Mouse (Mus musculus): ENCODE data around the gene Rab35. TPM values are rescaled to one million over a fixed set of nuclear protein-coding genes. Genes with fewer than 3 reads are reported as not detected.

Gene Rab35
- polyA plus RNA-seq, 1 experiment from 2014 or later, result 20.1 TPM

DNA sequence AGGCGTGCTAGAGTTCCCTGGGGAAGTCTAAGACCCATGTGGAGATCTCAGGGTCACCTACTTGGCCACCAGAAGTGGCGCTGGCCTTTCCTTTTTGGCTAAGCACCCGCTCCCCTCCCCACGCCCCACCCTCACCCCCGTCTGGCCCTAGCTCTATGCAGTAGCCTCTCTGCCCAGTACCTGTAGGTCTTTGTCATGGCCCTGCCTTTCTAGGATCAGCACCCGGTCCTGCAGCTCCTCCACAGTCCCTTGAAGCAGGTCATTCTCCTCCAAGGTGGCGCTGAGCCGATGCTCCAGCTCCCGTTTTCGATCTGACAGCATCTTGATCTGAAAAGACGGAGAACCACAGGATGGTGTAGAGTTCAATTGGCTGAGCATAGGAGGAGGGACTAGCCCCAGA is 38.3 kb downstream of the Rab35 start:
- ATAC-seq (ENCODE audit: low FRiP score, low read depth), result no peak
- 90% methylated on average over 11 of the region's 11 CpGs for WGBS
- Histone ChIP-seq H3K4me3 (no peak overlapping the region), H3K36me3 (peaks cover 16% of the 10 kb centered on the region), H3K9ac (no peak overlapping the region), H3K4me1 (replicated peaks) (peaks cover 14% of the 10 kb centered on the region), H3K27me3 (no peaks in the 10 kb centered on the region), H3K27ac (replicated peaks) (no peak overlapping the region), H3K4me2 (no peak overlapping the region), H3K9me3 (no peaks in the 10 kb centered on the region)

DNA sequence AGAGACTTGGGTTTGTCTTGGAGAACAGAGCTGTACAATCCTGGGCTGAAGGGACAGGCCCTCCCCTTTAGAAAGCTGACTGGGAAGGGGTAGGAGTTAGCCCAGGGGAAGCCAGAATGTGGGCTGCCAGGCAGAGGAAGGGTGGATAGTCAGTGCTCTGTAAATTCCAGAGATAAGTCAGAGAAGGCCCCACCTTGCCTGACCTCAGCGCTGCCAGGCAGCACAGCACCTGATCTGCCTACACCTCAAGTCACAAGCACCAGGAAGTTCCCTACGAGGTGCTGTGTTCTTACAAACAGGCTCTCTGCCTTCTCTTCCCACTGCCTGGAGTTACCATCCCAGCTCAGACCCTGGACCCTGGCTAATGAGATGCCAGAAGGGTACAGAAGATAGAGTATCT is 38.7 kb downstream of the Rab35 start:
- Histone ChIP-seq H3K4me3 (no peak overlapping the region), H3K9ac (no peak overlapping the region), H3K4me1 (replicated peaks) (peaks cover 13% of the 10 kb centered on the region), H3K27me3 (no peaks in the 10 kb centered on the region), H3K4me2 (no peak overlapping the region), H3K9me3 (no peaks in the 10 kb centered on the region), H3K27ac (replicated peaks) (no peak overlapping the region), H3K36me3 (peaks cover 16% of the 10 kb centered on the region)
- WGBS, result 86% methylated on average over 2 of the region's 2 CpGs
- no peak for ATAC-seq (ENCODE audit: low FRiP score, low read depth)

DNA sequence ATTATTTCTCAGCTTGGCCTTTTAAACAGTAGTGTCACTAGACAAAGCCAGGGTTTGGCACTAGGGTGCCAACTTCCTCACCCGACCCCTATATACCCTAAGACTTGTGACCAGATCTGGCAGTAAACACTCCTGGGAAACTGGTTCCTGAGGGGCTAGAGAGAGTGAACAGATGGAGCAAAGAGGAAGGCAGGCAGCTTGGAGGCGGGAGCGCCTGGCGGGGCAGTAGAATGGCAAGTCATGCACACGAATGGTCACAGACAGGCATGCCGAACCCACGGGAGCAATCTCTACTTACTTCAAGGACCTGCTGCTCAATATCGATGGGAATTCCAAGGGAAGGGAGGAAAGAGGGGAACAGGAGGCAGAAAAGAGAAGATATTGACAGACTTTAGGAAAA is 40.1 kb downstream of the Rab35 start:
- H3K27ac ChIP-seq (replicated peaks), result no peak overlapping the region
- no peak overlapping the region for H3K4me2 ChIP-seq
- H3K4me1 ChIP-seq (replicated peaks), result no peaks in the 10 kb centered on the region
- no peak overlapping the region for H3K9ac ChIP-seq
- no peaks in the 10 kb centered on the region for H3K27me3 ChIP-seq
- no peak overlapping the region for H3K4me3 ChIP-seq
- ATAC-seq (ENCODE audit: low FRiP score, low read depth), result no peak
- WGBS, result 74% methylated on average over 8 of the region's 8 CpGs
- H3K9me3 ChIP-seq, result no peaks in the 10 kb centered on the region
- H3K36me3 ChIP-seq, result peaks cover 16% of the 10 kb centered on the region

DNA sequence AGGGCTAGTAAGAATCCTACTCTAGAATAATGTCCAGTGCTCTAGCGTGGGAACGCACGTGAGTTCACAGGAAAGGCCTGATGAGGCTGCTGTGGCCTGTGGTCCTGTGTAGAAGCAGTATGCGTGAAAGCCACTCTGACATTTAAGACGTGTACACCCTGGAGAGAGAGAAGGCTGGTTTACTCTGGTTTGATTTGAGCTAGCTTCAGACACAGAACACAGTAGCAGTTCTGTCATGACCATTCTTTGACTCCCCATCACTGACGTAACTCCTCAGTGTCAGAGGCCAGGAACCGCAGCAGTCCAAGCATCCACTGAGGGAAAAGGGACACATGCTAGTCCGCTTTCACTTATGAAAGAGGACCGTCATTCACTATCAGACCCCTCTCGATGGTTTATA is 53.4 kb downstream of the Rab35 start:
- WGBS, result 88% methylated on average over 10 of the region's 10 CpGs
- no peak for ATAC-seq (ENCODE audit: low FRiP score, low read depth)
- Histone ChIP-seq H3K27me3 (no peaks in the 10 kb centered on the region), H3K36me3 (no peaks in the 10 kb centered on the region), H3K9ac (no peak overlapping the region), H3K4me1 (replicated peaks) (0 out of 2 replicates have a peak, but pooled peaks cover 3% of the 10 kb centered on the region), H3K9me3 (no peaks in the 10 kb centered on the region), H3K4me2 (no peak overlapping the region), H3K27ac (replicated peaks) (no peak overlapping the region), H3K4me3 (no peak overlapping the region)

DNA sequence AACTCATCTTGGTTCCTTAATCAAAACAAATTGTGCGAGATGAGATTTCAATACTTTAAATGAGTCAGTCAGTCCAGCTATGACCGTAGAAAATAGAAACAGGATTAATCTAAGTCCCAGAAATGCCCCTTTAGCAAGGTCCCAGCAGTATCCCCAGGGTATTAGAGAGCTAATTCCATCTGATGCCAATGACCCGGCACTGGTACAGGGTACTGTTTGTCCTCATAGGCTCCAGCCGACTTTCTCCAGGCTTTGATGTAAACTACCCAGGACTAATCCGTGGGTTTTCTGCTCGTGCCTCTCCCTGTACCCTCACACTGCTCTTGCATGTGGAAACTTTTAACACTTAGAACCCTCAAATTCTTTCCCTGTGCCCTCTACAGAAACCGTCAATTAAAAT is 55.0 kb downstream of the Rab35 start:
- Histone ChIP-seq H3K36me3 (no peaks in the 10 kb centered on the region), H3K27ac (replicated peaks) (no peak overlapping the region), H3K4me1 (replicated peaks) (0 out of 2 replicates have a peak, but pooled peaks cover 3% of the 10 kb centered on the region), H3K27me3 (no peaks in the 10 kb centered on the region), H3K9me3 (no peaks in the 10 kb centered on the region), H3K4me3 (no peak overlapping the region), H3K4me2 (no peak overlapping the region), H3K9ac (no peak overlapping the region)
- ATAC-seq (ENCODE audit: low FRiP score, low read depth), result no peak
- WGBS, result 63% methylated on average over 7 of the region's 7 CpGs

DNA sequence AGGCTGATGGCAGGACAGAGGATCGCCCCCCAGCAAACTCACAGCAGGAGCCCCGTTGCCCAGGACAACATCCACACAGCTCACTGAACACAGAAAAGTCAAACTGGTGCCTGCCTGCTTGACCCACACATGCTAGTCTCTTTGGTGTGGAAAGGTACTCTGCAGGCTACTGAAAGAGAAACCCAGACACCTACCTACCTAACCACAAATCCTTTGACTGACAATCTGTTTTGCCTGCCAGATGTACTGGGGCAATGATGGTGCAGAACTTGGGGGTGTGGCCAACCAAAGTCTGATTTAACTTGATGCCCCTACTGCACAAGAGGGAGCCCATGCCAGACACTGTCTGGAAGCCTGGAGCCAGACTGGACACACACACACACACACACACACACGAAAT is 61.6 kb downstream of the Rab35 start:
- no peak overlapping the region for H3K27ac ChIP-seq (replicated peaks)

DNA sequence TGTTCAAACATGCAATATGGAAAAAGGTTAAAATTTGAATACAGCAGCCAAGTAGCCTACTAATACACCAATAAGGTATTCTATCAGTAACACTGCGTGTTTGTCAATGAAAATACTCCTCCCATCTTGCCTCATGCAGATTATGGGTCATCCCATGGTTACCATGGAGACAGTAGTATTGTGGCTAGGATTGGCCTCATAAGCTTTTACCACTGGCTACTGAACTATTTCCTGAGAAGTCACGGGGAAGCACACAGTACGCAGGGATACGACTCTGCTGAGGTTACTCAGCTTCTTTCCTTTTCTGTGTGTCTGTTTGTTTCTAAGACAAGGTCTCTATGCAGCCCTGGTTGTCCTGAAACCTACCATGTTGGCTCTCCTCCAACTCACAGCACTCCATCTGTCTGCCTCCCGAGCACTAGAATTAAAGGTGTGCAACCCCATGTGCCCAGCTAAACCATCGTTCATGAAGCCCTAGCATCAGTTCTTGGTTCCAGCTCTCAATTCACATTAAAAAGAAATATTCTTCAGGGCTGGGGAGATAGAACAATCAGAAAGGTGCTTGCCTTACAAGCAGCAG is 63.6 kb downstream of the Rab35 start:
- WGBS, result 42% methylated on average over 6 of the region's 6 CpGs
- H3K27ac ChIP-seq (replicated peaks), result no peak overlapping the region
- ATAC-seq (ENCODE audit: low FRiP score, low read depth), result no peak
- H3K36me3 ChIP-seq, result no peaks in the 10 kb centered on the region
- no peak overlapping the region for H3K4me3 ChIP-seq
- H3K9me3 ChIP-seq, result no peaks in the 10 kb centered on the region
- H3K4me2 ChIP-seq, result no peak overlapping the region
- no peaks in the 10 kb centered on the region for H3K27me3 ChIP-seq
- peaks cover 6% of the 10 kb centered on the region for H3K4me1 ChIP-seq (replicated peaks)
- H3K9ac ChIP-seq, result no peak overlapping the region

More for the DNA sequence above, 61.6 kb downstream of the Rab35 start:
- Histone ChIP-seq H3K27me3 (no peaks in the 10 kb centered on the region), H3K36me3 (no peaks in the 10 kb centered on the region), H3K4me2 (no peak overlapping the region), H3K9ac (no peak overlapping the region), H3K4me3 (no peak overlapping the region), H3K9me3 (no peaks in the 10 kb centered on the region), H3K4me1 (replicated peaks) (peaks cover 6% of the 10 kb centered on the region)
- 52% methylated on average over 3 of the region's 3 CpGs for WGBS
- ATAC-seq (ENCODE audit: low FRiP score, low read depth), result no peak

DNA sequence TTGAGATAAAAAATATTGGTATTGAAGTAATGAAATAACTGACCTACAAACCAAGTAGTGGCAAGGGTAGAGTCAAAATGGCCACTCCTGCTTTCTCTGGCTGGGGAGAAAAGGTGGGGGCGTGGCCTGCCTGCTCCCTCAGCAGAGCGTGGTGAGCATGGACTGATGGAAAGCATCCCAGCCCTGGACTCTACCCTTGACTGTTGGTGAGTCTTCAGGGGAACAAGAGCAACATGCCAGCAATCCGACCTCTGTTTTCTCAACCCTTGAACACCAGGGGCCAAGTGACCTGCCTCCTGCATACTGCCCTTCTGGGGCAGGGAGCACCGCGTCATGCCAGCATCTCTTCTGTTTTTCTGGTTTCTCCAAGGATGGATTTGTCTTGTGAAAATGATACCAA is 65.1 kb downstream of the Rab35 start:
- no peak overlapping the region for H3K4me2 ChIP-seq
- H3K27me3 ChIP-seq, result no peaks in the 10 kb centered on the region
- no peaks in the 10 kb centered on the region for H3K36me3 ChIP-seq
- H3K9ac ChIP-seq, result no peak overlapping the region
- 72% methylated on average over 5 of the region's 5 CpGs for WGBS
- H3K27ac ChIP-seq (replicated peaks), result no peak overlapping the region
- H3K4me3 ChIP-seq, result no peak overlapping the region
- ATAC-seq (ENCODE audit: low FRiP score, low read depth), result no peak
- no peaks in the 10 kb centered on the region for H3K9me3 ChIP-seq
- H3K4me1 ChIP-seq (replicated peaks), result peaks cover 6% of the 10 kb centered on the region

Small RNAs within 50 kb of the gene (microRNA-seq; reads per million reads assigned to microRNA genes)
- not detected for gene Mir7030

Other genes starting within 250 kb of the Rab35 start
- 59.9 and 60.3 TPM in 2 replicates for gene Msi1, start 202.3 kb upstream of the Rab35 start, polyA plus RNA-seq (2015; fragmentation: Nextera tagmentation; extraction: Ambion mirVana)
- 0.54 TPM in 1 of 2 replicates, not detected in the other for gene Pla2g1b, start 165.6 kb upstream of the Rab35 start, polyA plus RNA-seq (2015; fragmentation: Nextera tagmentation; extraction: Ambion mirVana)
- 27.3 and 32.2 TPM in 2 replicates for gene Sirt4, start 147.2 kb upstream of the Rab35 start, polyA plus RNA-seq (2015; fragmentation: Nextera tagmentation; extraction: Ambion mirVana)
- gene Pxn, start 125.2 kb upstream of the Rab35 start, polyA plus RNA-seq (2015; fragmentation: Nextera tagmentation; extraction: Ambion mirVana), result 22.0 and 24.3 TPM in 2 replicates
- 801 and 847 TPM in 2 replicates for gene Rplp0, start 72.4 kb upstream of the Rab35 start, polyA plus RNA-seq (2015; fragmentation: Nextera tagmentation; extraction: Ambion mirVana)
- 40.6 and 44.4 TPM in 2 replicates for gene Gcn1l1, start 66.7 kb upstream of the Rab35 start, polyA plus RNA-seq (2015; fragmentation: Nextera tagmentation; extraction: Ambion mirVana)
- gene Bicdl1, start 99.7 kb downstream of the Rab35 start, polyA plus RNA-seq (2015; fragmentation: Nextera tagmentation; extraction: Ambion mirVana), result 39.9 and 45.8 TPM in 2 replicates
- 30.2 and 32.8 TPM in 2 replicates for gene Cit, start 213.4 kb downstream of the Rab35 start, polyA plus RNA-seq (2015; fragmentation: Nextera tagmentation; extraction: Ambion mirVana)